Mouse (Mus musculus) retina, postnatal 7 days (tissue): ENCODE measurements around the gene Fer.

Experiments used
- DNase-seq: peaks from one replicate; pipeline ENCODE4 v3.0.0-alpha.2; 2012; ENCODE audit warnings: low read depth, low spot score

Fer gene

DNA sequence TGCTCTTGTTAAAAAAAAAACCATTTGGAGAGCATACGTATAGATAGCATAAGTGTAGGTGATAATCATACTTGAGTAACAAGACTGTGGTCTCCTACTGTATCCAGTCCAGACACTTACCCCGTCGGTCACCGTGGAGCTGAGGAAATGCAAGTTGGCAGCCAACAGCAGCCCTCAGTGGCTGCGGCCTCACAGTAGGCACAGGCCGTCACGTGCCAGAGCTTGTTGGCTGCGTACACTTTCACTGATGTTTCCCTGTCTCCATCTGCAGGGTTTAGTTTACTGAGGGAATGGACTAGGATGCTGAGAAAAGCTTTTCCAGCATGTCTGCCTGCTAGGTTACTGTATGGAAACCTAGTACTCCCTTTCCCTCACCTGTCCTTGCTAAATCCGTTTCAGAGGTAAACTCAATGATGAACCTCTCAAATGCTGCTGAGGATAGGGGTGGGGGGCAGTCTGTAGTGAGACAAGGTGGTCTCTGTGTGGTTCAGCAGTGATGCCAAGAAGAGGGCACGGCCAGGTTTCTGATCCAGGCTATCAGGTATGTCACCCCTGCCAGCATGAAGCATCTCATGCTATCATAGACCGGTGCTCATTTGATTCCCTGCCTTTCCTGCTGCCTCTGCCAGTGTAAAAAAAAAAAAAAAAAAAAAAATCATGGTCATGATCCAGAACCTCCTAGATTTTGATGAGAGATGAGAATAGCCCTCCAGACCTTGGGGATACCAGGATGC, 224.2 kb downstream of the Fer start:
- DNase-seq: no peak

- DNase-seq: no peak
Observed at GRCm38 (mm10) chr17:64087871-64088270, 225.0 kb downstream of the Fer start.

DNA sequence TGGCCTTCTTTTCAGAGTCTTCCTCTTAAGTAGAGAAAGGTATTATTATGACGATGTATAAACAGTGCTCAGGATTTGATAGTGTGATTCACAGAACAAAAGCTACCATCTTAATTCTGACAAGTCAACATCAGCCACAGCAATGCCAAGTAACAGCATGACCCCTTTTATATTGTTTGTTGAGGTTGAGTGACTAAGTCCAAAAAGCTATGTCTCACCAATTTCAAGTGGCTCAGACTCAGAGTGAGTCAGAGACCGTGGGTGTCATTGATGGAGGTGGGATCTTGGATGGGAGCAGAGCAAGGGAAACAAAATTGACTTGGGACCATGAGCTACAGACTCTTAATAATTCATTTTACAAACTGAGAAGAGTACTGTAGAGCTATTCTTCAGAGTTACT, 230.9 kb downstream of the Fer start:
- DNase-seq: no peak

DNA sequence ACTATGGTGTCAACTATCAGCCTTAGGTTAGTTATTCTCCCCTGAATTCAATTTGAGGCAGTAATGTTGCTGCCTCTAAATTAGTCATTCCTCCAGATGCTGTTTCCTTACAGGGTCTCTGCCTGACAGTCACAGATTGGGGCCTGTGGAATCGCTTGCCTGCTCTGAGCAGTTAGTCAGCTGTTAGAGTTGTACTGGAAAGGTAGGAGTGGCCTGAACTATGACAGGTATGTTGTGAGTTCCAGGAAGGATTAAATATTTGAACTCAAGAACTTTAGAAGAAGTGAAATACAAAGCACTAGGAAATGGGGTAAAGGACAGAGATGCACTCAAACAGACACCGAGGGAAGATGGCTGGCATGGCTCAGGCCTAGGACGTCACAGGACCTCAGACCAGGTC, 233.9 kb downstream of the Fer start:
- no peak for DNase-seq

DNA sequence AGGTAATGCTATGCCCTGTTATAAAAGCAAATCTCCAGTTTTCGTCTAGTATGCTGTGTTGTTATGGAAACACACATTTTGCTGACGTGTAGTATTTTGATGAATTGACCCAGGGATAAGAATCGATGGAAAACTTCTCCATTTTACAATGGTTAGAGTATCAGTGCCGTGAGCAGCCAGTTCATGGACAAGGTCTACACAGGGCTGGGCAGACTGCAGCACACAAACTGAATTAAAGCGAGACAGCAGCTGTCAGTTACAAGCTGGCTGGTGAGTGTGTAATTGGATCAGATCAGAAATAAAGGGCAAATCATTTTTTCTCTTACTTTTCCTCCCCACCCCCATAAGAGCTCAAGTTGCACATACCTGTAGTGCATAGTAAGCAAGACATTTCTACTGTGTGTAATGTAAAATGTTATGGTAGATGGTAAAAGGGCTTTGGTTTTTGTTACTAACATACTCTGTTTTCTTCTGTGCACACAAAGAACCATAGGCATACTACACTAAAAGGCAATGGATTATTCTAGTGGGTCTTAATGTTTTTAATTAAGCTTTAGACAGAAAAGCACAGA, 235.0 kb downstream of the Fer start:
- DNase-seq: no peak

DNA sequence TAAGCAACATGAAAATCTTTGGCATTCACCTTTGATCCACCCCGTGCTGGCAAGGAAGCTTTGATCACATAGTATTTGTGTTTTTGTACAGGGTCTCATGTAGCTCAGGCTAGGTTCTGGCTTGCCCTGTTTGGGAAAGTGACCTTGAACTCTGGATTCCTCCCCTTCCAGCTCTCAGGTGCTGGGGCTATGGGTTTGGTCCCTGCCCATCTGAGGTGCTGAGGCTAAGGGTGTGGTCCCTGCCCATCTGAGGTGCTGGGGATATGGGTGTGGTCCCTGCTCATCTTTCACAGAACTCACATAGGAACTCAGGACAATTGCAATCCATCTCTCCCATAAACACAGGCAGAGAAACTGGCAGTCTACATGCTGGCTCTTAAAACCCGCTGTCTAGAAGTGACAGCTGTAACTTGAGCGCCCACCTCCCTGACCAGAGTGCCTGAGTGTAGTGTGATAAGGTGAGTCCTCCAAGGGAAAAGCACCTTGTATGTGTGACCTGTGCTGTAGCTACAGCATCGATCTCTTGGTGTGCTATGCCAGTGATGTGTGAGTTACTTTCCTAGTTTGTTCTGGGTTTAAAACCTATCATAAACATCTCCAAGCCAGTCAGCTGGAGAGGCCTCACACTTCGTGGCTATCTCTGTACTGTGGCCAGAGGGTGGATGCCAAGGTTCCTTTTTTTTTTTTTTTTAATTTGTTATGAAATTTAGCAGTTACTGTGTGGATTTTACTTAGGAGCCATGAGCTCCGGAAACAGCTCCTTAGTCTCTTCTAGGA, 236.7 kb downstream of the Fer start:
- no peak for DNase-seq

DNA sequence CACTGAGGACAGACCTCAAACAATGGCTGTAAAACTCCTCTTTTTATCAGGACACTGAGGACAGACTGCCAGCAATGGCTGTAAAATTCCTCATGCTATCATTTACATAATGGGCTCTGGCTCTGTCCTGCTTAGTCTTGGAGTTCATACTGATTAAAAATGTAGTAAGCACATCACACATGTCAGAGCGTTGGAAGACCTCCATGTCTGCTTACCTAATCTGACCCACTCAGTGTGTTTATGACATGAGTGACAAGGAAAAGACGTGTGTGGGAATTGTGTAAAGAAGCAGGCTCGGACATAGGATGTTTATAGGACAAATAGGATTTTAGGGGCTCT, 237.3 kb downstream of the Fer start:
- DNase-seq: no peak

- no peak for DNase-seq
Observed at GRCm38 (mm10) chr17:64108773-64109172, 245.9 kb downstream of the Fer start.

GRCm38 (mm10) chr17:64109871-64110270, 247.0 kb downstream of the Fer start:
- DNase-seq: no peak

- DNase-seq: no peak
Observed at GRCm38 (mm10) chr17:64113625-64114024, 250.8 kb downstream of the Fer start.

- no peak for DNase-seq
Observed at GRCm38 (mm10) chr17:64116762-64117161, 253.9 kb downstream of the Fer start.

- DNase-seq: no peak
Observed at GRCm38 (mm10) chr17:64119697-64120288, 256.9 kb downstream of the Fer start.

- no peak for DNase-seq
Observed at GRCm38 (mm10) chr17:64122556-64122955, 259.7 kb downstream of the Fer start.

DNA sequence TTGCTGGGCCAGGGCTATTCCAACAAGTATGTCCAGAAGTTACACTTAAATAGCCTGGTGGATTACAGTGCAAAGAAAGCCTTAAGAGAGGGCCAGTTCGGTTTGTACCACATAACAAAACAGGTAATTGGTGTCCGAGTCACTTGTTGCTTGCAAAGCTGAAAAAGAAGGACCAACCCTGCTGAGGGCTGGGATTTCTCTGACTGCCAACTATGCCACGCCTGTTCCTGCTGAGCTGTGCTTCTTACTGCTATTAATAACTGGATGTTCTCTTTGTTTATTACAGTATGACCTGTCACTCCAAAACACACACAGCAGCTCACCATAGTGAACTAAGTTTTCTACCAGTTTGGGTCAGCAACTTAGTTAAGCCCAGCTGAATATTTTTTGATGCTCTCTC, 260.9 kb downstream of the Fer start:
- no peak for DNase-seq

GRCm38 (mm10) chr17:64126904-64127303, 264.0 kb downstream of the Fer start:
- DNase-seq: no peak

DNA sequence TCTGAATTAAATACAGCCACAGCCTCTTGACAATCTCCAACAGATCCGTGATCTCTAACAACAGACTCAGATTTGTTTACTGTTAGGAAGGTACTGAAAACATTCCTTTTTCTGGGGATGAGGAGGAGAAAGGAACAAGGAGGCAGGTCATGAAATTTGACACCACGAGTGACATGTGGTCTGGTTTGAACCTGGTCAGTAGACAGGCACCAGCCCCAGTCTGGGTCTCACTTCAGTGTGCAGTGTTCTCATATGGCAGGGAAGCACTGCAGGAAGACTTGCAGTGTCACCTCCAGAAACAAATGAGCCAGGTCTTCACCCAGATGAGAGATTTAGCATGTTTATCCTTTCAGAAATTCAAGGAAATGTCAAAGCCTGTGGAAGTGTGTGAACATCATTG, 266.9 kb downstream of the Fer start:
- no peak for DNase-seq

DNA sequence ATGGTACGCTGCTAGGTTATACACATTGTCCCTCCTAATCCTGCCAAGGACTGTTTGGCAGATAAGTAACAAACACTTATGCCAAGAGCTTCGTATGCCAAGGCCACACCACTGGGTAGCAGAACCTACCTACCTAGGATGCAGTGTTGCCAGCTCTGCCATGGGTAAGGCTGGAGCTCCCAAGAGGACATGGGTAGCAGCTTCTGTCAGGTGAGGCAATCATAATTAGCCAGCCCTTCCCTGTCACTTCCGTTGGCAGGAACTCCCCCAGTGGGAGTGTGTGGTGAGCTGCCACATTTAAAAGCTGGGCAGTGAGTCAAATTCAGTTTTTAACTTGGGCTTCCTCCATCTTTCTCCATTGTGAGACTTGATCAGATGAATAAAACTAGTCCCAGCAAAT, 267.5 kb downstream of the Fer start:
- DNase-seq: no peak

DNA sequence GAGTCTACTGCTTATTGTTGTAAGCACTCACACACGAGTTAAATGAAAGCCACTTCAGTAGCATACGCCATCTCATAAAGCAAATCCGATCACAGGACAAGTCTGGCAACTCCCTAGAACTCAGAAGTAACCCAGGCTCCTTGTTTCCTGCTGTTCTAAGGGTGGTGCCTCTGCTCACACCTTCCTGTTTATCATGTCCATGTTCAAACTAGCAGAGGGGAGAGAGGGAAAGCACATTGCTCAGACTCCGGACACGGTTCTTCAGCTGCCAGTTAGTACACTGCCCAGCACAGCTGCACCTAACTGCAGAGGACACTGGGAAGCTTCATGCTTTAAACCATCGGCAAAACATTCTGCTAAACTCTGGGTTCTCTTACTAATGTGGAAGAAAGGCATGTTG, 269.3 kb downstream of the Fer start:
- no peak for DNase-seq

DNA sequence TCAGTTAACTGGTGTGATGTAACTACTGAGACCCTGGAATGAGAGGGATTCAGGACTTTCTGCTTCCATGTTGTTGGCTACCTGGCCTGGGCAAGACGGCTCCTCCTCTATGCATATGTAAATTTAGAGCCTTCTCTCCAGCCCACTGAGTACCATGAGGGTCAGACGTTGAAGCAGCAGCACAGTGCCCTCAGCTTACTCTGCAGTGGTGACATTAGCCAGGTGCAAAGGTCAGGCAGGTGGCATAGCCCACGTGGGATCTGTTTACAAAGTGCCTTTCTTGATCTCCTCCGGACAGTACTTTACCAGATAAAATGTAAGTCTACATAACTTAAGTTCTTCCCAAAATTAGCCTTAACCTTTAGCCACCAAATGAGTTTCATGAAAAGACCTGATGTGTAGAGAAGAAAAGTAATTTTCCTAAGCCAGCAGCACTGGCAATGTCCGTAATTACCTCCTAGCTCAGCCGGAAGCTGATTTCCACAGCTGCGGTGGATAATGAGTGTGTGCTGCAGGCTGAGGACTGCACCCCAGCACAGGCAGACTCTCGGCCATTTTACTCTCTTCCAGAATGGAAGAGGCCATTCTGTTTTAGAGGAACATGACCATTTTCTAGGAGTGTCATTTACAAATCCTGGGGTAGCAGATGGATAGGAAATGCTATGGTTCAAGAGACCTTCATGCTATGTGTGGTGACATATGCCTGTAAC, 273.2 kb downstream of the Fer start:
- no peak for DNase-seq

DNA sequence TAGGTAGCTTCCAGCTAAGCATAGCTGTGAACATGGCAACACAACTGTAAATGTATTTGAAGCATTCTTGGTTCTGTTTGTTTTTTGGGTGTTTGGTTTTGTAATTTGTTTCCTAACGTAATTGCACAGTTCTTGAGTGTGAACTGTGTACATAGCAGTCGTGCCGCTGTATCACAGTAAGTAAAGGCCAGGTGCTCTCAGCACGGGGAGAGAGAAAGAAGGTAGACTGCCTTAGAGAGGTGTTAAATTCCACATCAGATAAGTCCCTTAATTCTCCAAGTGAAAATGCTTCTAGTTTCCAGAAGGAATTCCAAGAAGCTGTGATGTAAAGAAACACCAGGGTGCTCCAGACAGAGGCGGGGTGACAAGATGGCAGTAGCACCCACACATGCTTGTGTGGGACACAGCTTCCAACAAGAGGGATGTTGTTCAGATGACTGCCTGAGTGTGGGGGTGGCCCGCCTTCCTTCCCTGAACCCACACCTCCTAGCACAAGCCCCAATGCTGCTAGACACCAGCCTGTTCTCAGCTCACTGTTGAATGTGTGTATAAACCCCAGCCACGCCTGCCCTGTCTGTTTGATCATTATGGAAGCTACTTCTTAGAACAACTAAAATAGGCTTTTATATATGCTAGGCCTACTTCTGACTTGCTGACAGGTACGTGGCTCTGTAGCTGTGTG, 275.3 kb downstream of the Fer start:
- no peak for DNase-seq

- DNase-seq: no peak
Observed at GRCm38 (mm10) chr17:64139231-64139915, 276.5 kb downstream of the Fer start.
